Mouse (Mus musculus): ENCODE results near the gene Mroh7.

DNA sequence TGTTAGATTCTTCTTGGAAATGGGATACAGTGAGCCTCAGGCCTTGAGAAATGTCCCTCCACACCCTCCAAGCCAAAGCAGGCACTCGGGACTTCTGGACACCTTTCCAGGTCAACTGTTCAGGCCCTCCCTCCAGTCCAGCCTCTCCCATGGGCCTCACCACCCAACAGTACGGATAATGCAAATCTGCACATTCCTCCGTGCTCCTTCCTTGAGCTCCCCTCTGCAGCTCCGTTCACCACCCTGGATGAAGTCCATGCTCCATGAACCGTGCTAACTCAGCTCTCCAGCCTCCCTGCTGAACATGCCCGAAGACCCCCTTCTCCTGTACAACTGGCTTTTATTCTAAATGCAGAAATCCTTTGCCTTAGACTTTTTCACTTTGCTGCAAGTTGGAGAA is 66.0 kb downstream of the Mroh7 start:
- no peak for TF ChIP-seq ZC3H11A (IDR thresholded peaks at IDR 0.05; ENCODE audit: borderline replicate concordance, low read depth, low read length)
- no peak for TF ChIP-seq ZNF384 (IDR thresholded peaks at IDR 0.05; ENCODE audit: low read depth, low read length)

All from ES-E14 (cell line).